ENCODE assay signal across 10 mouse cellular contexts in genomic region chr13:23513517-23513916, GRCm38 (mm10). TPM values are rescaled to one million over a fixed set of nuclear protein-coding genes. Genes with fewer than 3 reads are reported as not detected.
"Had no signal": no experiment of that assay in that cellular context is flagged by ENCODE, and none has a peak within 500 bp of the region (broad histone marks: within the 10 kb centered on the region; RNA-seq: fewer than 3 reads in every experiment).

No protein-coding gene starts in this region.

- DNase-seq: liver, postnatal 0 days; lung, adult 2 months; lung, postnatal 14 days; lung, postnatal 36 days; right cerebral cortex, postnatal 14 days; thymus, adult 2 months; thymus, postnatal 25 days; thymus, postnatal 4 days had no signal

RNA-seq across cellular contexts. Expression of gene Hist1h2af, which starts 20.2 kb away (rescaled TPM):
- total RNA-seq: monocyte, adult 5-6 weeks had no signal

RNA-seq across cellular contexts. Expression of gene Hist1h3g, which starts 21.7 kb away (rescaled TPM):
- total RNA-seq: monocyte, adult 5-6 weeks; neutrophil, adult 5-6 weeks had no signal

RNA-seq across cellular contexts. Expression of gene Btn2a2, which starts 24.9 kb away (rescaled TPM):
- total RNA-seq: monocyte, adult 5-6 weeks had no signal
